Mouse (Mus musculus): Measurements from ENCODE around the gene 1700001P01Rik. TPM values are rescaled to one million over a fixed set of nuclear protein-coding genes. Genes with fewer than 3 reads are reported as not detected.

Gene 1700001P01Rik
- polyA plus RNA-seq, 1 experiment from 2014 or later, result 0.98 TPM

- H3K9ac ChIP-seq, result 0 out of 2 replicates have a peak overlapping the region, but pooled peaks have one; percentile 4
- no peak overlapping the region for H3K4me3 ChIP-seq
- H3K4me2 ChIP-seq (replicated peaks), result no peak overlapping the region
- no peaks in the 10 kb centered on the region for H3K9me3 ChIP-seq (replicated peaks)
- peaks cover 85% of the 10 kb centered on the region for H3K4me1 ChIP-seq
- H3K36me3 ChIP-seq, result peaks cover 27% of the 10 kb centered on the region
- peak overlapping the region; percentile 17 for H3K27ac ChIP-seq
- ATAC-seq (ENCODE audit: low FRiP score), result no peak
- no peaks in the 10 kb centered on the region for H3K27me3 ChIP-seq
- 69% methylated on average over 2 of the region's 2 CpGs for WGBS
Observed at GRCm38 (mm10) chr11:97808093-97808492, 32.4 kb upstream of the 1700001P01Rik start.

GRCm38 (mm10) chr11:97807626-97808025 lies 31.9 kb upstream of the 1700001P01Rik start:
- H3K4me2 ChIP-seq (replicated peaks), result no peak overlapping the region
- no peak overlapping the region; the same call in 1 of the 2 replicates for H3K27ac ChIP-seq
- no peaks in the 10 kb centered on the region for H3K27me3 ChIP-seq
- no peak for ATAC-seq (ENCODE audit: low FRiP score)
- H3K9ac ChIP-seq, result no peak overlapping the region
- WGBS, result 45% methylated on average over 6 of the region's 6 CpGs
- H3K4me3 ChIP-seq, result no peak overlapping the region
- H3K9me3 ChIP-seq (replicated peaks), result no peaks in the 10 kb centered on the region
- H3K36me3 ChIP-seq, result peaks cover 27% of the 10 kb centered on the region
- peaks cover 80% of the 10 kb centered on the region for H3K4me1 ChIP-seq

GRCm38 (mm10) chr11:97806613-97806964 lies 30.9 kb upstream of the 1700001P01Rik start:
- Histone ChIP-seq H3K27me3 (no peaks in the 10 kb centered on the region), H3K9me3 (replicated peaks) (no peaks in the 10 kb centered on the region), H3K4me3 (no peak overlapping the region), H3K9ac (no peak overlapping the region), H3K4me1 (peaks cover 79% of the 10 kb centered on the region), H3K4me2 (replicated peaks) (peak overlapping the region; percentile 36; the same call in 1 of the 2 replicates), H3K36me3 (peaks cover 27% of the 10 kb centered on the region), H3K27ac (peak overlapping the region; percentile 77)
- WGBS, result 57% methylated on average over 7 of the region's 7 CpGs
- no peak for ATAC-seq (ENCODE audit: low FRiP score)

- Histone ChIP-seq H3K4me3 (no peak overlapping the region), H3K9ac (peak overlapping the region; percentile 39; the same call in 1 of the 2 replicates), H3K27ac (peak overlapping the region; percentile 77), H3K27me3 (no peaks in the 10 kb centered on the region), H3K4me2 (replicated peaks) (peak overlapping the region; percentile 36), H3K4me1 (peaks cover 79% of the 10 kb centered on the region), H3K36me3 (peaks cover 27% of the 10 kb centered on the region), H3K9me3 (replicated peaks) (no peaks in the 10 kb centered on the region)
- 40% methylated on average over 15 of the region's 15 CpGs for WGBS
- ATAC-seq (ENCODE audit: low FRiP score), result peak; percentile 34; the same call in 1 of the 2 replicates
Observed at GRCm38 (mm10) chr11:97805662-97806612, 30.2 kb upstream of the 1700001P01Rik start.

- Histone ChIP-seq H3K4me3 (no peak overlapping the region), H3K4me2 (replicated peaks) (peak overlapping the region; percentile 36), H3K27ac (peak overlapping the region; percentile 77)
Observed at GRCm38 (mm10) chr11:97804841-97805661, 29.3 kb upstream of the 1700001P01Rik start.

DNA sequence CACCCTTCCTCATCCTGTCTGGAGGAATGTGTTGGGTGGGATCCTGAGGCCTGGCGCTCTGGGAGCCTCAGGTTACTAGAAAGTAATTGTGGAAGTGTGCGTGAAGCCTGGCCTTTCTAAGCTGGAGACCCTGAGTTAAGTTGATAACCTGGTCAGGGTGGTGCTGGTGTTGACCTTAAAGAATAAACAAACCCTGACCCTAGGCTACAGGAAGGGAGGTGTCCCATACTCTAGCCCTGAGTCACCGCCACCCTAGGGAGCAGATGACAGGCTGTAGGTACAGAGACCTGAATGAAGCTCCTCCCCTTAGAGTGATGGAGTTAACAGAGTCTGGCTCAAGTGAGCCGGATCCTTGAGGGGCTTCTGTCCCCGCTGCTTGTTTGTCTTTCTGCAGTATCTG lies 28.1 kb upstream of the 1700001P01Rik start:
- no peak overlapping the region for H3K27ac ChIP-seq
- no peak overlapping the region for H3K4me3 ChIP-seq
- H3K4me2 ChIP-seq (replicated peaks), result no peak overlapping the region
- peaks cover 67% of the 10 kb centered on the region for H3K4me1 ChIP-seq
- peaks cover 20% of the 10 kb centered on the region for H3K36me3 ChIP-seq
- no peak overlapping the region for H3K9ac ChIP-seq
- WGBS, result 80% methylated on average over 5 of the region's 5 CpGs
- no peaks in the 10 kb centered on the region for H3K27me3 ChIP-seq
- no peak for ATAC-seq (ENCODE audit: low FRiP score)
- no peaks in the 10 kb centered on the region for H3K9me3 ChIP-seq (replicated peaks)

More at GRCm38 (mm10) chr11:97804841-97805661, 29.3 kb upstream of the 1700001P01Rik start:
- 20% methylated on average over 9 of the region's 9 CpGs for WGBS
- peaks cover 27% of the 10 kb centered on the region for H3K36me3 ChIP-seq
- peak overlapping the region; percentile 27; the same call in 1 of the 2 replicates for H3K9ac ChIP-seq
- H3K9me3 ChIP-seq (replicated peaks), result no peaks in the 10 kb centered on the region
- ATAC-seq (ENCODE audit: low FRiP score), result no peak
- no peaks in the 10 kb centered on the region for H3K27me3 ChIP-seq
- peaks cover 74% of the 10 kb centered on the region for H3K4me1 ChIP-seq

GRCm38 (mm10) chr11:97802495-97802894 lies 26.8 kb upstream of the 1700001P01Rik start:
- Histone ChIP-seq H3K4me3 (no peak overlapping the region), H3K4me2 (replicated peaks) (0 out of 2 replicates have a peak overlapping the region, but pooled peaks have one; percentile 77), H3K4me1 (peaks cover 57% of the 10 kb centered on the region), H3K36me3 (peaks cover 9% of the 10 kb centered on the region), H3K9me3 (replicated peaks) (no peaks in the 10 kb centered on the region), H3K27me3 (no peaks in the 10 kb centered on the region), H3K9ac (no peak overlapping the region), H3K27ac (no peak overlapping the region)
- ATAC-seq (ENCODE audit: low FRiP score), result no peak
- 44% methylated on average over 5 of the region's 6 CpGs for WGBS

GRCm38 (mm10) chr11:97802194-97802470 lies 26.4 kb upstream of the 1700001P01Rik start:
- Histone ChIP-seq H3K4me3 (peak overlapping the region; percentile 93; the same call in 1 of the 2 replicates), H3K4me2 (replicated peaks) (peak overlapping the region; percentile 77), H3K4me1 (peaks cover 55% of the 10 kb centered on the region), H3K9ac (no peak overlapping the region), H3K27me3 (no peaks in the 10 kb centered on the region), H3K27ac (no peak overlapping the region), H3K36me3 (peaks cover 5% of the 10 kb centered on the region; the same call in 1 of the 2 replicates), H3K9me3 (replicated peaks) (no peaks in the 10 kb centered on the region)
- WGBS, result 60% methylated on average over 1 of the region's 1 CpGs
- no peak for ATAC-seq (ENCODE audit: low FRiP score)

- peak overlapping the region; percentile 77 for H3K4me2 ChIP-seq (replicated peaks)
- peak overlapping the region; percentile 93 for H3K4me3 ChIP-seq
- H3K4me1 ChIP-seq, result peaks cover 52% of the 10 kb centered on the region
- WGBS, result 40% methylated on average over 8 of the region's 8 CpGs
- no peaks in the 10 kb centered on the region for H3K27me3 ChIP-seq
- H3K9me3 ChIP-seq (replicated peaks), result no peaks in the 10 kb centered on the region
- H3K9ac ChIP-seq, result peak overlapping the region; percentile 92
- H3K36me3 ChIP-seq, result no peaks in the 10 kb centered on the region
- no peak for ATAC-seq (ENCODE audit: low FRiP score)
- peak overlapping the region; percentile 98; the same call in 1 of the 2 replicates for H3K27ac ChIP-seq
Observed at GRCm38 (mm10) chr11:97801409-97802193, 25.9 kb upstream of the 1700001P01Rik start.

DNA sequence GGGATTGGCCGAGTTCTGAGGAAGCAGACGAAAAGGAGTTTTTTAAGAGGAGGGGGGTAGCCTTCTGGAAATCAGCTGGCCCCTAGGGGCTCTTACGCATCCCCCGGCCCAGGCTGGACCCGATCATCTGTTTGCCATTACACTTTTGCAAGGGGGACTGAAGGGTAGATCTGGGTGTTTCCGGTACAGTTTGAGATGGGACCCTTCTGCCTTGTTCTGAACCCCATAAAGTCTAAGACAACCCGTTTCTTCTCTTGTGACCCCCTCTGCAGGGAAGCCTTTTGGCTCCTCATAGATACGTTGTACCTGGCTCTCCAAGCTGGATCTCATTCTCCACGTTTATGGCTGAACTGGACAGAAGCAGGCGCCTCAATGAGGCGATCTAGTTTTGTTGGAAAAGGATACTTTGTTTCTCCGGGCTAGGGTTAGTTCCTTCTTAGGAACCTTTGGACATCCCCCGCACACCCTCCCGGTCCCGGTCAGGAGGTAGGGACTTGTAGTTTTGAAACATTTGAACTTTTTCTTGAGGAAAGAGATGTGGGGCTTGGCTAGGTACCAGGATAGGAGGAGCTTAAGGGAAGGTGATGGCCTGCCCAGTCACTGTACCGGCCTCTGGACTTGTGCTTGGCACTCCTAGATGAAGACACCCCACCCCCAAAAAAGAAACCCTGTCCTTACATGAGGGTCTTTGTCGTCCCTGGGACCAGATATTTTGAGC lies 25.1 kb upstream of the 1700001P01Rik start:
- Histone ChIP-seq H3K4me2 (replicated peaks) (peak overlapping the region; percentile 77), H3K9me3 (replicated peaks) (no peaks in the 10 kb centered on the region), H3K4me3 (peak overlapping the region; percentile 93), H3K4me1 (peaks cover 44% of the 10 kb centered on the region), H3K27me3 (no peaks in the 10 kb centered on the region), H3K9ac (peak overlapping the region; percentile 92), H3K27ac (peak overlapping the region; percentile 98), H3K36me3 (no peaks in the 10 kb centered on the region)
- no peak for ATAC-seq (ENCODE audit: low FRiP score)
- WGBS, result 8% methylated on average over 17 of the region's 17 CpGs

All from hindbrain, embryonic 12.5 days (tissue).